Mouse (Mus musculus) urinary bladder, postnatal 25 days (tissue): ENCODE data around the gene Olfr699.
"Not testable (repeated sequence)": the region's sequence is repeated elsewhere in the genome, so short reads cannot be mapped to it uniquely, and the experiment has no call there.

Source experiments
- DNase-seq: peaks from one replicate; pipeline ENCODE4 v3.0.0; 2022; ENCODE audit warnings: low spot score

Gene Olfr699

DNA sequence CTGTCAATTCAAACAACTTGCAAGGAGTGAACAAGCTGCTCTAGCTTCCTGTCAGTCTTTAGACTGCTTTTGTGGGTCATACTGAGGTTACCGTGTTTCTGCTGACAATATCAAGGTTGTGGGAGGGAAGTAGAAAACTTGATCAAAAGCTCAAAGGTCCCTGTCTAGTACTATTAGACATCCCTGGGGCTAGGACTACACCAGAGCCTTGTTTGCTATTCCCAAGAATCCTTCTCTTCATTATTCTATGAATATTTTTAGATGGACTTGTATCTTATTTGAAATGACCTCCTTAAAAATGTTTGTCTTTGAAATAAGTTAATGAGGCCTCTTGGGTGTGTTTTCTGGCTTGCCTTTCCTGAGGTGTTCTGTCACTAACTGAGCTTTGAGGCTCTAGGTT lies at the start of gene Olfr699:
Gene Olfr699 (minus strand): TSS at position 101 of the 400 bp plus-strand sequence.
- no peak for DNase-seq

- no peak for DNase-seq
Observed at GRCm38 (mm10) chr7:106833793-106834192, 40.8 kb upstream of the Olfr699 start, which contains the start of gene Olfr702. Gene Olfr702 (minus strand): TSS chr7:106833893.

DNA sequence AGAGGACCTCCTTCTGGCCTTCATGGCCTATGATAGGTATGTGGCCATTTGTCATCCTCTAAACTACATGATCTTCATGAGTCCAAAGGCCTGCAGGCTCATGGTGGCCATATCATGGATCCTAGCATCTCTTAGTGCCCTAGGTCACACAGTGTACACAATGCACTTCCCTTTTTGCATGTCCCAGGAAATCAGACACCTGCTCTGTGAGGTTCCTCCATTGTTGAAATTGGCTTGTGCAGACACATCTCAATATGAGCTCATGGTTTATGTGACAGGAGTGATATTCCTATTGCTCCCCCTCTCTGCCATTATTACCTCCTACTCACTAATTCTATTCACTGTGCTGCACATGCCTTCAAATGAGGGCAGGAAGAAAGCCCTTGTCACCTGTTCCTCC lies 25.4 kb upstream of the Olfr699 start:
- no peak for DNase-seq

- no peak for DNase-seq
Observed at GRCm38 (mm10) chr7:106815775-106816174, 22.8 kb upstream of the Olfr699 start.

DNA sequence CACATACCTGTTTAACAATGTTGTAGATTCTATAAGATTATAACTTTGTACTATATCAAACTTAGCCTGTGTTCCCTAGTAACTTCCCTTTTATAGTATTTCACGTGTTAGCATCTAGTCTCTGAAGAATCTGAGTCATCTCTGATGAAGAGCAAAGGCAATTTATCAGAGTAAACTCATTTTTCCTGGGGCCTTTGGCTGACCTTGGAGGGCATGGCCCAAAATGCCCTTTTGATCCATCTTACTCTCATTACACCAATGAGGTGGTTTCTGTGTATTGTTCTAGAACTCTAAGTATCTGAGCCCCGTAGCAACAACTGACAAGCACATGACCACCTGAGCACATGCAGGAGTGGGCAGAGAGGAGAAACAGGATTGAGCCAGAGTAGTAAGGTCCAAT lies 20.8 kb upstream of the Olfr699 start, which contains the start of gene Olfr701:
Gene Olfr701 (plus strand): TSS at position 301 of the 400 bp plus-strand sequence.
- no peak for DNase-seq

GRCm38 (mm10) chr7:106808734-106809133 lies 15.7 kb upstream of the Olfr699 start, which contains the start of gene Olfr700:
Gene Olfr700 (minus strand): TSS chr7:106808834.
- no peak for DNase-seq

GRCm38 (mm10) chr7:106788330-106788729 lies 4.7 kb downstream of the Olfr699 start:
- no peak for DNase-seq

DNA sequence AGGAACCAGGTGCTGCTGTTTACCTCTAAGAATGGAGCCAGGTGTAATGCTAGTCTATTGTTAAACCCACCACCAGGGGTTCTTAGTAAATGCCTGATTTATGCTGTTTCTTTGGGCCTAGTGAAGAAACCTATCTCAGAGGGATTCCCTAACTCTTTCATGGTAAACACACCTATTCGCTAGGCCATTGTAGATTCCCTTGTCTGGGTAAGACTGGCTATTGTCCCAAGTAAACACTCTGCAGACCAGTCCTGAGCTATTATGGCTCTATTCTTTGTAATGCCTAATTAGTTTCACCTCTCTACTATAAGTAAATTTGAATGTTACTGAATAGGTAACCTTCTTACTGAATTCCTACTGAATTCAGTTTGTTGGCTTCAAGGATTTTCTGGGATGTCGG lies 32.0 kb downstream of the Olfr699 start:
- DNase-seq: not testable (repeated sequence)

GRCm38 (mm10) chr7:106758800-106759199 lies 34.2 kb downstream of the Olfr699 start:
- no peak for DNase-seq

- DNase-seq: no peak
Observed at GRCm38 (mm10) chr7:106755297-106755696, 37.7 kb downstream of the Olfr699 start, which contains the start of gene Olfr698. Gene Olfr698 (minus strand): TSS chr7:106755397.

- DNase-seq: no peak
Observed at GRCm38 (mm10) chr7:106745811-106746210, 47.2 kb downstream of the Olfr699 start.

- DNase-seq: no peak
Observed at GRCm38 (mm10) chr7:106742343-106742742, 50.7 kb downstream of the Olfr699 start, which contains the start of gene Olfr697. Gene Olfr697 (minus strand): TSS chr7:106742443.
